Mouse (Mus musculus) MEL-GATA-1-ER (cell line): ENCODE measurements around the gene Tfpi2.

Source experiments
- DNase-seq: peaks from one replicate; pipeline ENCODE4 v3.0.0-alpha.2; 2012; ENCODE audit warnings: low read depth; ENCODE audit errors: extremely low read depth

Gene Tfpi2

DNA sequence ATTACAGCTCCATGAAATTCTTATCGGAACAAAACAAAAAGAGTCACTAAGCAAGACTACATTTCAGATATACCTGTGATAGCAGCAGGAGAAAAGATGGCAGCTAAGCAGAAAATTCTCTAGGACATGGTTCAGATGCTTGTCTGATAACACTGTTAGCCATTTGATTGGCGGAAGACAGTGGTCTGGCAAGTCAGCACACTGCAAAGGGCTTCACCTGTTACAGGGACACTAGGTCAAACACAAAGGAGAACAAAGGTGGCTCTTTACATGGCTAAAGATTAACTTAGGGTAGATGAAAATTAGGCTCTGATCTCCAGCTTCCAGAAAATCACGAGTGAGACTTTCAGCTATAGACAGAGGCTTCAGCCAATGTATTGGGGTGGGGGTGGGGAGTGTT is at the start of gene Tfpi2:
Tfpi2 (minus strand) TSS at position 170 of the 400 bp plus-strand sequence.
- DNase-seq = no peak

GRCm38 (mm10) chr6:4030956-4031355 is 42.2 kb upstream of the Tfpi2 start:
- DNase-seq = no peak

DNA sequence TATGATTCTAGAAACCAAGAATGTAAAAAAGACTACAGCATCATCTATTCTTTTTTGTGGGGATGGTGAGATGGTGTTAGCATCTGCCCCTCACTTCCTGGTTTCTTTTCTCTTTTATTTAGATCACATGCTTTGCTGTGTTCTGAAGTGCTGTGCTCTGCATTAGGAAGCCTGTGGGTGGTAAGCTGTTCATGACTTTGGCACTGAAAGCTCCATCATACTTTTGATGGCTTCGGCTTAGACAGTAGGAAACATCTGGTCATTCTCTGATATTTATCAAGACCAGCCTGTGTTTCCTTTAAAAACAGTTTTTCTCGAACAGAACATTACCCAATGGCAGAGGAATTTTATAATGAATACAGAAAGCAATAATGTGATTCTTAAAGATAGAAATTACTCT is 37.6 kb upstream of the Tfpi2 start:
- no peak for DNase-seq

DNA sequence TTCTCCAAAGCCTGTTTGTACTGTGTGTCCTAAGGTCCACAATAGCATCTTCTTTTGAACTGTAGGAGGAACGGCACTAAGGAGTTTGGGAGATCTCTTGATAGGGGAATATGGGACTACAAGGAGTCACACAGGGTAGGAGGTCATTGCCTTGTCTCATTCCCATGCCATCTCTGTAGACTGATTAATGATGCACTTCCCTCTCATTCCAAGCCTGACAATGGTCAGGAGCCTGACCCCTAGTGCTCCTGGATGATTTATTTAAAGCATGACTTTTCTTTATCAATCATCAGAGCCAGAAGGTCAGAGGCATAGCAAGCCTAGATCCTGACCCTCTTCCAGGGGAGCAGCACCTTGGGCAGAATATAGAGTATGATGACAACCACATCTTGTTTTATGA is 33.9 kb upstream of the Tfpi2 start:
- DNase-seq = no peak

- no peak for DNase-seq
These were observed 20.8 kb upstream of the Tfpi2 start for GRCm38 (mm10) chr6:4009548-4009947.

DNA sequence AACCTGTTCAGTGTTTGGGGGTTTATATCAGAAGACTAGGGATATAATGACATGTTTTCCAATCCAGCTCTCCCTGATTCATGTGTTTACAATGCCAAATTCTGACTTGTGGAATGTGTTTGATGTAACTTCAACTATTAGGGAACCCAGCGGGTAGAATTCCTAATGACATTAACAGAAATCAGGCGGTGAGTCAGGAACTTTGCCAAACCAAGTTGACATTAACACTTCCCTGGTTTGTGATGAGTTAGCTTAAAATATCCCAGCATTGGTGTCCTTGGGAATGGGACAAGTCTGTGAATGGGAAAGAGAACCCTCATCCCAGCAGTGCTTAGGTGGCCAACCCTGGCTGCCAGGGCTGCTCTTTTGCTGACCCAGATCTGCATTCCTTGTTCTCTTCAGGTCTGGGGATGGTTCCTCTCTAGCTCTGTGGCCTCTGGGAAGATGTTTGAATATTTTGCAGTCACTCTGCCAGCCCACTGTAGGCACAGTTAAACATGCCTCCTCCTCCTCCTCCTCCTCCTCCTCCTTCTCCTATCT is 19.9 kb upstream of the Tfpi2 start:
- DNase-seq = no peak

DNA sequence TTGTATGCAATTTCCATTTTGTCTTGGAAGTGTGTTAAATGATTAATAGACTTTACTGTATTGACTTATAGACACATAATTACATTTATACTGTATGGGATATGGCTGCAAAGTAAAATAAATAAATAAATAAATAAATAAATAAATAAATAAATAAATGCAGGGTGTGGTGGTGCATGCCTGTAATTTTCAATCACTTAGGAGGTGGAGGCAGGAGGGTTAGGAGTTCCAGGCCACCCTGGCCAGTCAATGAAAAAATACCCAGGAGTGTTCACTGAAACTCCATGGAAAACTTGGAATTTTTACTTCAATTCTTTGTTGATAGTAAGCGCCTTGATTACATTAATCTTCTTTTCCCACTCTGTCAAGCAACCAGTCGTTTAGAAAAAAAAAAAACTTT is 16.1 kb upstream of the Tfpi2 start:
- no peak for DNase-seq

DNA sequence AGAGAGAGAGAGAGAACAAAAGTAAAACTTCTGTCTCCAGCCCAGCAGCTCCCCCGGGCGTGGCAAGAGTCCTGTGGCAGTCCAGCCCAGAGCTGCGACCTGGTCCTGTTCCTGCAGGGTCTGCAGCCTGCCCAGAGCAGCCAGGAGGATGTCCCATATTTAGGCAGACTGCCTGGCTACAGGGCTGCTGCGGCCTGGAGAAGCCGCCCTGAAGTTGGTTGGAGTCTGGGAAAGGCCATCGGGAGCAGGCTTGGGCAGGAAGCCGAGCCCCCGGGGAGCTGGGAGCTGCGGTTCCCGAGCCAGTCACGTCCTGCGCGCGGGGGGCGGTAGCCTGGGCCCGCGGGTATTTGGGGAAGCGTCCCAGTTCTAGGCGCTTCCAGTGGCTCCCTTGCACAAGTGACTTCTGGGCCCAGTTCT is 15.2 kb upstream of the Tfpi2 start, which contains the start of gene Gng11:
Gng11 (plus strand) TSS at position 15 of the 417 bp plus-strand sequence.
- no peak for DNase-seq

DNA sequence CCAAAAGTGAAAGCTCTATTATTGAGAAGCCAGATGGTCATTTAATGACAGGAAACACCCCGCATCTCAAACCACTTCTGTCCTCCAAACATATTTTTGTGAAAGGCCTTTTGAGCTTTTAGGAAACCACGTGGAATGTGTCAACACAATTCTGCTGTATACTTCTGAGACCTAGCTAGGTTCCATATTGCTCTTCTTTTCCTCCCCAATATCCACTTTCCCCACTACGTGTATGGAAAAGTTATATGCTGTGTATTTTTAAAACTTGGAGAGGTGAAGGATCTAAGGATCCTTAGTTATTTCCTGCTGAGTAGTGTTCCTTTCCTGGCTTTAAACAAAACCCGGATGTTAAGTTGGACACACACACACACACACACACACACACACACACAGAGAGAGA is 14.7 kb upstream of the Tfpi2 start:
- no peak for DNase-seq

GRCm38 (mm10) chr6:4000716-4001115 is 12.0 kb upstream of the Tfpi2 start:
- no peak for DNase-seq

DNA sequence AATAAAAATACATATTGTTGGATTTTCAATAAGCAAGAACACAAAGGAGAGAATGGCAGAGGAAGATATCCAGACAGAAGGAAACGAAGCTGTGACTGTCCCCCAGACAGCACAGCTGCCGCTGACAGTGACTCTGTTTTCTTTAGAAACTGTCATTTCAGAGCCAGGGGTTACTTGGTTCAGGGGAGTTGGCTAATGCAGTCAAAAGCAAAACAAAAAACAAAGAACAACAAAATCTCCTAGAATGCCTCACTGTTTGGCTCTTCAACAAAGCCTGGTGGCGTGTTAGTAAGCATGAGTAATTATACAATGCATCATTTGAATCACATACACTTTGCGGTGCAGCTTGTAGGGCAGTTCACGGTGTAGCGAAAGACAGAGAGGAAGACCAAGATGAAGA is 10.6 kb upstream of the Tfpi2 start:
- DNase-seq = no peak

DNA sequence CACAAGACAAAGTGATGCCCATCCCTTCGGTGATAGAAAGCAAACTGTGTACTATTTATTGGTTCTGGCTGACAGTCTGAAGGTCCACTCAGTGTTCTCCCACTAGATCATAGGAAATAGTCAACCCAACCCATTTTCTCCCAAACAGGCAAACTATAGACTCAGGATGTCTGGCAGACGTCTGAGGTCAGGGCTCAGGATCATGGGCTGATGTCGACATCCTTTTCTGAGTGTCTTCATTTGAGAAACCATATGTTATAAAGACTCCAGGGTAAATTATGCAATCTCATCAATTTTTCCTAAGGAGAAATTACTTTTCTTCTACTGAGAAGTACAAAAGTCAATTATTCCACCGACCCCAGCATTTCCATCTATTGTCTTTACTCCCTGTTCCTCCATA is 9.4 kb upstream of the Tfpi2 start:
- no peak for DNase-seq

GRCm38 (mm10) chr6:3993492-3993891 is 4.8 kb upstream of the Tfpi2 start, which contains the start of gene Gngt1:
Gene Gngt1 (plus strand): TSS chr6:3993792.
- DNase-seq = no peak

- no peak for DNase-seq
These were observed 5.9 kb downstream of the Tfpi2 start for GRCm38 (mm10) chr6:3982661-3983284.

DNA sequence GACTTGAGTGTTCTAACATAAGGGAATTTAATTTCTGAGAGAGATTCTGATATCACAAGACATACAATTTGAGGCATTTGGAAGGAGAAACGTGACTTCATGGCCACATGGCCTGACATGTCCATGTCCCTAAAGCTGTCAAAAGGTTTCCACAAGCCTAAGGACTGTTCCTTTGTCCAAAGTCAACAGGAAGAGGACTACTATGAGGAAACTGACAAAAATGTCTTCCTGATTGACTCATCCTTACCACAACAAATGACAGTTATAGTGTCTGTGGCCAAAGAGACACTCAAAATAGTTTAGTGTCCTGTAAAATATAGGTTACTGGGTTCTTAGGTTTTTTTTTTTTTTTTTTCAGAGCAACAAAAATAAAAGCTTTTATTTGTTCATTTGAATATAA is 15.0 kb downstream of the Tfpi2 start:
- DNase-seq = no peak

DNA sequence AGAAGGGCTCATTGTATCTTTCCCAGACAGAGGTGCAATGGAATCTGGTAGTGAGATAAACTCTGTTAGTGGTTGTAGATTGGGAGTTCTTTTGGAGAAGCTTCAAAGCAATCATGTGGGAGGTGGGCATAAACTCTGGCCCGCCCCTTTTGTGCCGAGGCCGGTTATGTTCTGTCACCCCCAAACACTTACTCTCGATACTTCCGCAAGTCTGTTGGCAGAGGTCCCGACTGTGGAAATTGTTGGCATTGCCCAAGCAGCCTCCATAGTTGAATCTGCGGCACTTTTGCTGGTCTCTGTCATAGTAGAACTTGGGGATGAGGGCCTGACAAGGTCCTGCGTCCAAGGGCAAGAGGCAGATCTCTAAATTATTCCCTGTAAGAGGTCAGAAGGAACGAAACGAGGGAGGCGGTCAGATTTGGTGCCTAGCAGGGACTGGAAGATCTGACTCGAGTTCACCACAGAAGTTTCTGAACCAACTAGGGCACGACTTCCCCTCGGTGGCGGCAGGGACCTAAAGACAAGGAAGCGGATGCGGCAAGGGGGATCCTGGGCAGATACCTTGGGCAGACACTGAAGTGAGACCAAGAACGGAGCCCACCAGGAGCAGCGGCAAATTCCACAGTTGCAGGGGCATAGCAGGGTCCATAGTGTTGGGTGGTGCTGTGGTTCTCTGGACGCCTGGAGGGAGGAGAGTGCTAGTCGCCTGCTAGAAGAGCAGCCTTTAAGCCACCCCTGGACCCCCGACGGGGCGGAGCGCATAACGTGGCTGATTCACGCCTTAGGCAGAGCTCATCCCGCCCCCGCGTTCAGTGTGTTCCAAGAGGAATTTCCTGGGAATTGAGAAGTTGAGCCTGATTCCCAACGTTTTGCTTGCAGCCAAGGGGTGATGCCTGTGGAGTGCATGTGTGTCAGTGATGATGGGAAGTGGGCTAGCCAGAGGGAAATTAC is 20.8 kb downstream of the Tfpi2 start:
- DNase-seq = no peak

DNA sequence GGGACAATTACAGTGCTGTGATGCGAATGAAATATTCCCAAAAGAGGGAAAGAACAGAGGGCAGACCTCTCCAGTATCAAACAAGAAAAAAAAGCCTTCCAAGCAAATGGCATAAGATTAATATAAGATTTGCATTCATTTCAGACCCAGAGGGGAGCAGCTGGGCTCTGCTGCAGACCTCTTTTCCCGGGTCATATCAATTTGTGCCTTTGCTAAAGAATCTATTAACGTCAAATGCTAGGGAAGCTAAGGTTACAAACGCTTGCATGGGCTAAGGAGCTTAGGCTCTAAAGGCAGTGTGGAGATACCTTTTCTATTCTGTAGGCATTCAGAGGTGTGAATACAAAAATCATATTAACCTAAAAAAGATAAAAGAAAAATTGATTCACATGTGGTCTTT is 33.8 kb downstream of the Tfpi2 start:
- DNase-seq = no peak

GRCm38 (mm10) chr6:3936140-3936714 is 52.5 kb downstream of the Tfpi2 start:
- DNase-seq = no peak

GRCm38 (mm10) chr6:3935606-3936005 is 53.1 kb downstream of the Tfpi2 start:
- DNase-seq = no peak

DNA sequence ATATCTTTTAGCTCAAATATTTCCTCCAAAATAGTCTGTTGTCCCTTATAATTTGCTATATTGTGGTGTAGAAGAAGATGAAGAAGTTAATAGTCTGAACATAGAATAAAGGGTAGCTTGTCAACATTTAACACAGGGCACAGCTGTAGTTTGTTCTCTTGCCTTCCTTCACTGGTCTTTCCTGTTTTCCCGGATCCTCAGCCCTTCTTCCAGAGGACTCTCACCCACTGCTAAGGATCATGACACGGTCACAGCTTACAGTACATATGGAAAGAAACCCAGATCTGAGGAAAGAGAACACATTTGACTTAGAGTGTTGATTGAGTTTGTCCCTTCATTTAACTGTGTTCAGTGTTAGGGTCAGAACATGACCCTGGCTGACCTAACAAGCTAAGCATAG is 53.7 kb downstream of the Tfpi2 start:
- DNase-seq = no peak

- no peak for DNase-seq
These were observed 62.6 kb downstream of the Tfpi2 start for GRCm38 (mm10) chr6:3926140-3926539.

- DNase-seq = no peak
These were observed 65.8 kb downstream of the Tfpi2 start for GRCm38 (mm10) chr6:3922870-3923269.
